Mouse (Mus musculus) kidney, adult 2 months (tissue): Measurements from ENCODE around the gene Gm11985.

Experiments used
- CTCF ChIP-seq: fragments of 200-500 bp; conservative IDR thresholded peaks from 2 replicates; pipeline ENCODE4 v1.5.1; 2011; ENCODE audit warnings: low read depth, mild to moderate bottlenecking, control low read depth, low read length, moderate library complexity, mixed read lengths; ENCODE audit not compliant: insufficient read depth, insufficient read length
- POLR2A ChIP-seq: fragments of 200-500 bp; IDR thresholded peaks from one replicate; pipeline ENCODE4 v1.6.1; 2011; ENCODE audit warnings: low read depth, low read length, control low read depth

GRCm38 (mm10) chr11:7144369-7144768 lies 44.0 kb downstream of the Gm11985 start:
- TF ChIP-seq CTCF = peak; percentile 69
- no peak for TF ChIP-seq POLR2A
